Mouse (Mus musculus) stomach, postnatal 0 days (tissue): ENCODE results near the gene Strc.

Experiments
- CTCF ChIP-seq: IDR thresholded peaks from 2 replicates; pipeline ENCODE4 v1.5.1; 2016; ENCODE audit warnings: antibody characterized with exemption, low read depth, mild to moderate bottlenecking, moderate library complexity
- EP300 ChIP-seq: optimal IDR thresholded peaks from 2 replicates; pipeline ENCODE3; 2016; ENCODE audit warnings: antibody characterized with exemption

GRCm38 (mm10) chr2:121354820-121355592 lies 32.0 kb downstream of the Strc start, which contains the start of gene Ppip5k1:
- TF ChIP-seq CTCF: peak; percentile 97
- no peak for TF ChIP-seq EP300
